Mouse (Mus musculus) spleen, adult 2 months (tissue): ENCODE data around the gene Nexn.

ENCODE experiments used
- CTCF ChIP-seq: fragments of 200-500 bp; IDR thresholded peaks from 2 replicates; pipeline ENCODE4 v1.5.1; 2011; ENCODE audit warnings: mild to moderate bottlenecking, inconsistent platforms; ENCODE audit not compliant: insufficient read depth, insufficient read length, insufficient replicate concordance; ENCODE audit errors: extremely low read depth
- POLR2A ChIP-seq: fragments of 200-500 bp; IDR thresholded peaks from 2 replicates; pipeline ENCODE4 v1.6.1; 2011; ENCODE audit warnings: low read depth, low read length, inconsistent platforms

DNA sequence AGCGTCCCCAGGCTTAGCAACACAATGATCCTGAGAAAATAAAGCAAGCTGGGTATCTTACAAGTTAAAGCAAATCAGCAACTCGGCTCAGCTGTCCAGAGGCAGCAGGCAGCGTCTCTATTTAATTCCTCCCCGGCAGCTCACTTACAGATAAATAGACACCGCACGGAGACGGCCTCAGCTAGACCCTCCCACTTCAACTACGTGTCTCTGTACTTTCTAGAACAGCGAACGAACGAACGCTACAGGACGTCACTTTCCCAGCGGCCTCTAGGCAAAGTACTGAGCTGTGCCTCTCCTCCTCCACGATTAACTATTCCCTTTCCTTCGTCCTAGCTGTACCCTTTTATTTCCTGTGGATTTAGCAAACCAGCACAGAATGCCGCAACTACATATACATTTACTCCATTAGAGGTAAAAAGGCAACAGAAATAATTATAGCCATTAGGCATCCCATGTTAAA is 72.5 kb downstream of the Nexn start:
- no peak for TF ChIP-seq CTCF
- peak; percentile 84 for TF ChIP-seq POLR2A
